Mouse (Mus musculus) stomach, embryonic 16.5 days (tissue): ENCODE measurements around the gene Entpd7. TPM values are rescaled to one million over a fixed set of nuclear protein-coding genes. Genes with fewer than 3 reads are reported as not detected.

ENCODE experiments used
- ATAC-seq: fragments of 200-750 bp; cut with Nextera tagmentation; 2 replicates; pipeline ENCODE4 v1.8.0; 2017; ENCODE audit warnings: moderate number of reproducible peaks, moderate TSS enrichment; ENCODE audit not compliant: insufficient read depth, low FRiP score
- H3K27ac ChIP-seq: fragments of 300-500 bp; sonication (generic); 2 replicates; pipeline ENCODE4 v1.5.1; 2014; ENCODE audit warnings: low read length
- H3K27me3 ChIP-seq: fragments of 300-500 bp; sonication (generic); 2 replicates; pipeline ENCODE4 v1.6.1; 2014; ENCODE audit warnings: low read length, control low read depth, mixed read lengths; ENCODE audit not compliant: control insufficient read depth, insufficient read depth
- H3K36me3 ChIP-seq: fragments of 300-500 bp; sonication (generic); 2 replicates; pipeline ENCODE4 v1.6.1; 2014; ENCODE audit warnings: low read length; ENCODE audit not compliant: control insufficient read depth, insufficient read depth
- H3K4me1 ChIP-seq: fragments of 300-500 bp; sonication (generic); 2 replicates; pipeline ENCODE4 v1.6.1; 2014; ENCODE audit warnings: low read length, control low read depth, mixed read lengths; ENCODE audit not compliant: control insufficient read depth, insufficient read depth
- H3K4me2 ChIP-seq: fragments of 300-500 bp; sonication (generic); 2 replicates; pipeline ENCODE4 v1.6.1; 2014; ENCODE audit warnings: low read depth, low read length, mixed read lengths
- H3K4me3 ChIP-seq: fragments of 300-500 bp; sonication (generic); replicated peaks from 2 replicates; pipeline ENCODE4 v1.5.1; 2014; ENCODE audit warnings: mild to moderate bottlenecking, low read length
- H3K9ac ChIP-seq: fragments of 300-500 bp; sonication (generic); 2 replicates; pipeline ENCODE4 v1.6.1; 2014; ENCODE audit warnings: low read length
- H3K9me3 ChIP-seq: fragments of 300-500 bp; sonication (generic); replicated peaks from 2 replicates; pipeline ENCODE4 v1.6.1; 2016; ENCODE audit warnings: low read length, control low read depth; ENCODE audit not compliant: control insufficient read depth
- WGBS: fragments of 180-500 bp; shearing (Covaris S2); extraction: QIAGEN DNeasy Blood & Tissue Kit; methylation state at CpG from one replicate; pipeline ENCODE4 v1.1.7; 2014; 5-methylcytosine and 5-hydroxymethylcytosine counted together
- polyA plus RNA-seq: library from polyadenylated mRNA; unstranded; fragments of >200 nt; fragmentation: Nextera tagmentation; extraction: Ambion mirVana; gene quantifications from 2 replicates; pipeline ENCODE4 v1.2.1, GENCODE M21; 2015

The Entpd7 gene
- polyA plus RNA-seq, 1 experiment from 2014 or later = 15.3 TPM

GRCm38 (mm10) chr19:43709317-43709716 lies 19.8 kb downstream of the Entpd7 start:
- H3K36me3 ChIP-seq = no peaks in the 10 kb centered on the region
- 77% methylated on average over 8 of the region's 8 CpGs for WGBS

GRCm38 (mm10) chr19:43711159-43711916 lies 21.9 kb downstream of the Entpd7 start:
- Histone ChIP-seq H3K9ac (no peak overlapping the region), H3K27ac (peak overlapping the region; percentile 81), H3K9me3 (no peaks in the 10 kb centered on the region), H3K4me2 (no peak overlapping the region), H3K36me3 (no peaks in the 10 kb centered on the region), H3K4me1 (0 out of 2 replicates have a peak, but pooled peaks cover 2% of the 10 kb centered on the region), H3K27me3 (no peaks in the 10 kb centered on the region), H3K4me3 (no peak overlapping the region)
- 47% methylated on average over 22 of the region's 22 CpGs for WGBS
- peak; percentile 76 for ATAC-seq

More at GRCm38 (mm10) chr19:43709317-43709716, 19.8 kb downstream of the Entpd7 start:
- ATAC-seq = no peak
- H3K9me3 ChIP-seq = no peaks in the 10 kb centered on the region
- H3K9ac ChIP-seq = no peak overlapping the region
- H3K4me3 ChIP-seq = no peak overlapping the region
- no peak overlapping the region for H3K4me2 ChIP-seq
- peak overlapping the region; percentile 10; the same call in 1 of the 2 replicates for H3K27ac ChIP-seq
- H3K27me3 ChIP-seq = no peaks in the 10 kb centered on the region
- H3K4me1 ChIP-seq = 0 out of 2 replicates have a peak, but pooled peaks cover 2% of the 10 kb centered on the region

GRCm38 (mm10) chr19:43711971-43712370 lies 22.5 kb downstream of the Entpd7 start:
- Histone ChIP-seq H3K4me2 (no peak overlapping the region), H3K4me1 (0 out of 2 replicates have a peak, but pooled peaks cover 2% of the 10 kb centered on the region), H3K4me3 (no peak overlapping the region), H3K9me3 (no peaks in the 10 kb centered on the region), H3K27ac (0 out of 2 replicates have a peak overlapping the region, but pooled peaks have one; percentile 34), H3K27me3 (no peaks in the 10 kb centered on the region), H3K36me3 (no peaks in the 10 kb centered on the region), H3K9ac (no peak overlapping the region)
- ATAC-seq = no peak
- 79% methylated on average over 5 of the region's 5 CpGs for WGBS

GRCm38 (mm10) chr19:43720061-43720460 lies 30.6 kb downstream of the Entpd7 start:
- ATAC-seq = no peak
- no peak overlapping the region for H3K27ac ChIP-seq
- no peaks in the 10 kb centered on the region for H3K27me3 ChIP-seq
- H3K9ac ChIP-seq = no peak overlapping the region
- H3K4me2 ChIP-seq = no peak overlapping the region
- H3K36me3 ChIP-seq = peaks cover 7% of the 10 kb centered on the region
- 96% methylated on average over 11 of the region's 11 CpGs for WGBS
- H3K4me1 ChIP-seq = no peaks in the 10 kb centered on the region
- no peak overlapping the region for H3K4me3 ChIP-seq
- H3K9me3 ChIP-seq = no peaks in the 10 kb centered on the region

- Histone ChIP-seq H3K27ac (no peak overlapping the region), H3K4me1 (no peaks in the 10 kb centered on the region), H3K27me3 (no peaks in the 10 kb centered on the region), H3K4me3 (no peak overlapping the region), H3K4me2 (no peak overlapping the region), H3K36me3 (peaks cover 7% of the 10 kb centered on the region), H3K9ac (no peak overlapping the region), H3K9me3 (no peaks in the 10 kb centered on the region)
- no peak for ATAC-seq
- WGBS = 78% methylated on average over 8 of the region's 8 CpGs
These were observed 33.4 kb downstream of the Entpd7 start for GRCm38 (mm10) chr19:43722891-43723290.

- no peaks in the 10 kb centered on the region for H3K4me1 ChIP-seq
- H3K9ac ChIP-seq = no peak overlapping the region
- no peaks in the 10 kb centered on the region for H3K27me3 ChIP-seq
- no peak overlapping the region for H3K4me3 ChIP-seq
- no peak overlapping the region for H3K27ac ChIP-seq
- H3K9me3 ChIP-seq = no peaks in the 10 kb centered on the region
- no peak overlapping the region for H3K4me2 ChIP-seq
- WGBS = 85% methylated on average over 10 of the region's 10 CpGs
- ATAC-seq = 0 out of 2 replicates have a peak, but pooled peaks have one; percentile 3
- H3K36me3 ChIP-seq = peaks cover 3% of the 10 kb centered on the region; the same call in 1 of the 2 replicates
These were observed 34.0 kb downstream of the Entpd7 start for GRCm38 (mm10) chr19:43723501-43723900.

GRCm38 (mm10) chr19:43724194-43724593 lies 34.7 kb downstream of the Entpd7 start:
- no peak overlapping the region for H3K4me3 ChIP-seq
- H3K27me3 ChIP-seq = no peaks in the 10 kb centered on the region
- no peaks in the 10 kb centered on the region for H3K9me3 ChIP-seq
- H3K4me1 ChIP-seq = no peaks in the 10 kb centered on the region
- H3K4me2 ChIP-seq = no peak overlapping the region
- H3K27ac ChIP-seq = no peak overlapping the region
- peaks cover 3% of the 10 kb centered on the region; the same call in 1 of the 2 replicates for H3K36me3 ChIP-seq
- 92% methylated on average over 20 of the region's 20 CpGs for WGBS
- no peak overlapping the region for H3K9ac ChIP-seq
- no peak for ATAC-seq

GRCm38 (mm10) chr19:43724821-43725220 lies 35.3 kb downstream of the Entpd7 start:
- H3K9me3 ChIP-seq = no peaks in the 10 kb centered on the region
- ATAC-seq = no peak
- H3K4me3 ChIP-seq = no peak overlapping the region
- H3K4me1 ChIP-seq = no peaks in the 10 kb centered on the region
- no peaks in the 10 kb centered on the region for H3K27me3 ChIP-seq
- H3K36me3 ChIP-seq = peaks cover 3% of the 10 kb centered on the region; the same call in 1 of the 2 replicates
- H3K9ac ChIP-seq = no peak overlapping the region
- 87% methylated on average over 7 of the region's 7 CpGs for WGBS
- no peak overlapping the region for H3K4me2 ChIP-seq
- no peak overlapping the region for H3K27ac ChIP-seq

GRCm38 (mm10) chr19:43726510-43727146 lies 37.2 kb downstream of the Entpd7 start:
- no peak overlapping the region for H3K9ac ChIP-seq
- H3K36me3 ChIP-seq = peaks cover 3% of the 10 kb centered on the region; the same call in 1 of the 2 replicates
- ATAC-seq = no peak
- no peak overlapping the region for H3K4me3 ChIP-seq
- no peak overlapping the region for H3K4me2 ChIP-seq
- no peaks in the 10 kb centered on the region for H3K27me3 ChIP-seq
- no peaks in the 10 kb centered on the region for H3K9me3 ChIP-seq
- WGBS = 90% methylated on average over 15 of the region's 15 CpGs
- no peaks in the 10 kb centered on the region for H3K4me1 ChIP-seq
- no peak overlapping the region for H3K27ac ChIP-seq
